Comparison of ENCODE assay signal across 9 mouse cellular contexts in the genomic region with DNA sequence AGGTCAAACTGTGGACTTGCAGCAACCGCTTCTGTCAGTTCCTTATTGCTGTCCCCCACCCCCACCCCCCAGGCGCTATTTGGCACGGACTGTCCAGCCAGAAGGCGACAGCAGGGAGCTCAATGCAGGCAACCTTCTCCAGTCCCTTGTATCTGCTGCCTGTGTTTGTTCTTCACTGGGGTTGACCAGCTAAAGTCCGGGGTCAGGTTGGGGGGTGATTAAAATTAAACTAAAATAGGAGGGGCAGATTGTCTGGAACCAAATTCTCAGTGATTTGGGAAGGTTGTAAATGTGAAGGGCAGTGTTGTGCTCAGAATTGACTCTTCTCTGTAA. TPM values are rescaled to one million over a fixed set of nuclear protein-coding genes. Genes with fewer than 3 reads are reported as not detected.
A peak's percentile ranks its signal among the peaks of the same experiment; 100 is the strongest.
DNase-seq lines count a peak whose midpoint lies in the region; ATAC-seq and TF ChIP-seq lines count a peak whose summit lies in the region.
"Had no signal": no experiment of that assay in that cellular context is flagged by ENCODE, and none has a peak within 500 bp of the region (broad histone marks: within the 10 kb centered on the region; RNA-seq: fewer than 3 reads in every experiment).

No protein-coding gene starts in this region.

- H3K4me1 ChIP-seq in kidney, adult 2 months (ENCODE audit: control insufficient read depth, insufficient read depth, low read length): peaks cover 7% of the 10 kb centered on the region; the same call in 1 of the 2 replicates
- peaks cover 20% of the 10 kb centered on the region for H3K4me1 ChIP-seq in forebrain, embryonic 13.5 days
- no peaks in the 10 kb centered on the region for H3K4me1 ChIP-seq in kidney, postnatal 0 days (replicated peaks; ENCODE audit: insufficient read depth, low read length)
- H3K4me1 ChIP-seq in neural tube, embryonic 13.5 days (replicated peaks): peaks cover 25% of the 10 kb centered on the region

- peak overlapping the region; percentile 81 for H3K4me2 ChIP-seq in forebrain, embryonic 13.5 days
- peak overlapping the region; percentile 78 for H3K4me2 ChIP-seq in kidney, postnatal 0 days (ENCODE audit: low read length)
- peak overlapping the region; percentile 65 for H3K4me2 ChIP-seq in neural tube, embryonic 13.5 days

- no peak; the same call in 1 of the 2 replicates for ATAC-seq in forebrain, embryonic 13.5 days
- ATAC-seq in kidney, postnatal 0 days (replicated peaks; ENCODE audit: low FRiP score, low read depth): no peak; the same call in 1 of the 2 replicates
- peak; percentile 42; the same call in 1 of the 2 replicates for ATAC-seq in neural tube, embryonic 13.5 days (ENCODE audit: low read depth)
- no peak for ATAC-seq in erythroid progenitor cell, adult 5-6 weeks (replicated peaks; ENCODE audit: low FRiP score, poor library complexity, severe bottlenecking)

- peak overlapping the region; percentile 73 for H3K4me3 ChIP-seq in kidney, adult 2 months (ENCODE audit: insufficient read depth, low read depth, low read length)
- H3K4me3 ChIP-seq in forebrain, embryonic 13.5 days: peak overlapping the region; percentile 67
- peak overlapping the region; percentile 47 for H3K4me3 ChIP-seq in kidney, postnatal 0 days (replicated peaks; ENCODE audit: low read depth, low read length)
- H3K4me3 ChIP-seq in neural tube, embryonic 13.5 days: peak overlapping the region; percentile 68

- no peak for TF ChIP-seq CTCF in kidney, adult 2 months (conservative IDR thresholded peaks at IDR 0.05; ENCODE audit: insufficient read depth, insufficient read length, low read depth, low read length)
- no peak for TF ChIP-seq CTCF in kidney, postnatal 0 days (IDR thresholded peaks at IDR 0.05; ENCODE audit: low read depth)

- DNase-seq in kidney, adult 2 months: peak; percentile 88
- no peak for DNase-seq in kidney, postnatal 4 days
- DNase-seq in kidney, postnatal 0 days (ENCODE audit: low spot score): no peak
- DNase-seq in gastrocnemius, postnatal 10 days: no peak
- no peak for DNase-seq in embryo, embryonic 10 days (ENCODE audit: low spot score)

- no peaks in the 10 kb centered on the region for H3K27me3 ChIP-seq in kidney, adult 2 months (replicated peaks; ENCODE audit: control insufficient read depth, insufficient read depth, low read length)
- H3K27me3 ChIP-seq in forebrain, embryonic 13.5 days: no peaks in the 10 kb centered on the region
- H3K27me3 ChIP-seq in kidney, postnatal 0 days (ENCODE audit: insufficient read depth, low read length): no peaks in the 10 kb centered on the region
- no peaks in the 10 kb centered on the region for H3K27me3 ChIP-seq in neural tube, embryonic 13.5 days

- peak overlapping the region; percentile 83 for H3K9ac ChIP-seq in forebrain, embryonic 13.5 days
- no peak overlapping the region for H3K9ac ChIP-seq in kidney, postnatal 0 days (ENCODE audit: low read depth, low read length)
- peak overlapping the region; percentile 91 for H3K9ac ChIP-seq in neural tube, embryonic 13.5 days

- no peaks in the 10 kb centered on the region; the same call in 1 of the 2 replicates for H3K36me3 ChIP-seq in kidney, adult 2 months (ENCODE audit: control insufficient read depth, insufficient read depth, low read length)
- no peaks in the 10 kb centered on the region for H3K36me3 ChIP-seq in forebrain, embryonic 13.5 days (ENCODE audit: poor library complexity, severe bottlenecking)
- H3K36me3 ChIP-seq in kidney, postnatal 0 days (ENCODE audit: insufficient read depth, low read length): no peaks in the 10 kb centered on the region
- H3K36me3 ChIP-seq in neural tube, embryonic 13.5 days: no peaks in the 10 kb centered on the region

- TF ChIP-seq POLR2A in kidney, adult 2 months (IDR thresholded peaks at IDR 0.05; ENCODE audit: low read depth, low read length): no peak

- peak overlapping the region; percentile 94 for H3K27ac ChIP-seq in kidney, adult 2 months (ENCODE audit: insufficient read depth, low read depth, low read length)
- peak overlapping the region; percentile 89 for H3K27ac ChIP-seq in forebrain, embryonic 13.5 days
- peak overlapping the region; percentile 3; the same call in 1 of the 2 replicates for H3K27ac ChIP-seq in kidney, postnatal 0 days
- H3K27ac ChIP-seq in neural tube, embryonic 13.5 days (replicated peaks): peak overlapping the region; percentile 89

- no peaks in the 10 kb centered on the region for H3K9me3 ChIP-seq in forebrain, embryonic 13.5 days (replicated peaks)
- no peaks in the 10 kb centered on the region for H3K9me3 ChIP-seq in kidney, postnatal 0 days (replicated peaks; ENCODE audit: low read length)
- no peaks in the 10 kb centered on the region for H3K9me3 ChIP-seq in neural tube, embryonic 13.5 days

- 3% methylated on average over 5 of the region's 5 CpGs for WGBS in kidney, adult 2 months
- 1% methylated on average over 5 of the region's 5 CpGs for WGBS in forebrain, embryonic 13.5 days
- WGBS in kidney, postnatal 0 days: 5% methylated on average over 5 of the region's 5 CpGs
- WGBS in neural tube, embryonic 13.5 days: 3% methylated on average over 5 of the region's 5 CpGs

RNA-seq across cellular contexts. Expression of gene Fut9, which starts 0.2 kb away (rescaled TPM):
- polyA plus RNA-seq in kidney, adult 2 months (2012; rRNA removed): 31.1 and 35.3 TPM in 2 replicates
- 11.6 and 15.7 TPM in 2 replicates for polyA plus RNA-seq in forebrain, embryonic 13.5 days (2015; fragmentation: Nextera tagmentation; extraction: Ambion mirVana)
- polyA plus RNA-seq in kidney, postnatal 0 days (2015; fragmentation: Nextera tagmentation; extraction: Ambion mirVana): 18.7 and 19.2 TPM in 2 replicates
- 9.1 and 10.2 TPM in 2 replicates for polyA plus RNA-seq in neural tube, embryonic 13.5 days (2015; fragmentation: Nextera tagmentation; extraction: Ambion mirVana)
- total RNA-seq in gastrocnemius, postnatal 10 days (2021): under 1 TPM; 0.07 to 0.18 TPM
- not detected in 2 replicates for total RNA-seq in erythroid progenitor cell, adult 5-6 weeks (2015; ENCODE audit: low replicate concordance)
- total RNA-seq in erythroid progenitor cell, adult 5-6 weeks (2017; ENCODE audit: low replicate concordance): not detected in 2 replicates
- total RNA-seq: liver, adult 2 months had no signal
- polyA plus RNA-seq: liver, adult 2 months had no signal

Comparison
In these comparisons a context has a peak if more than half of its experiments do, and no peak if none do; other contexts are left out.
1. H3K27ac ChIP-seq: peak in every context shown above with its lines; median percentile 94 in kidney, adult 2 months; 89 in forebrain, embryonic 13.5 days; 89 in neural tube, embryonic 13.5 days; 3 in kidney, postnatal 0 days.